In genomic region chr3:25658006-25658405, GRCm38 (mm10) we compare ENCODE assay signal across 19 mouse cellular contexts.
A peak's percentile ranks its signal among the peaks of the same experiment; 100 is the strongest.
DNase-seq lines count a peak whose midpoint lies in the region; ATAC-seq lines count a peak whose summit lies in the region.
"Had no signal": no experiment of that assay in that cellular context is flagged by ENCODE, and none has a peak within 500 bp of the region (broad histone marks: within the 10 kb centered on the region; RNA-seq: fewer than 3 reads in every experiment).

No protein-coding gene starts in this region.

- no peak for ATAC-seq in cerebellum, adult (ENCODE audit: insufficient number of reproducible peaks, low FRiP score, low TSS enrichment)
- peak; percentile 78 for ATAC-seq in frontal cortex, adult (ENCODE audit: low TSS enrichment)
- ATAC-seq: forebrain, embryonic 15.5 days; intestine, embryonic 16.5 days had no signal

- peak; percentile 13 for DNase-seq in cerebellum, adult 11 months
- DNase-seq in frontal cortex, postnatal 25 days (ENCODE audit: low spot score in 2 of 2), result no peak
- DNase-seq in cerebellum, adult 9-10 months, result peak; percentile 47
- DNase-seq in cerebellum, postnatal 36 days, result peak; percentile 19 to 28
- DNase-seq in spleen, postnatal 4 days (ENCODE audit: low spot score in 2 of 2), result no peak
- no peak for DNase-seq in layer of hippocampus, postnatal 10 days (ENCODE audit: low spot score in 2 of 2)
- DNase-seq: adrenal gland, postnatal 10 days; gastrocnemius, postnatal 10 days; heart, adult 18-20 months; heart, postnatal 4 days; kidney, adult 9 months; kidney, postnatal 10 days; right cerebral cortex, postnatal 4 days; thymus, adult 2 months; thymus, postnatal 36 days had no signal

Comparison
In these comparisons a context has a peak if more than half of its experiments do, and no peak if none do; other contexts are left out.
1. DNase-seq: peak in cerebellum, adult 11 months (single experiment), cerebellum, adult 9-10 months (single experiment) and cerebellum, postnatal 36 days (2 of 2); none in frontal cortex, postnatal 25 days (0 of 2), spleen, postnatal 4 days (0 of 2) and layer of hippocampus, postnatal 10 days (0 of 2).